Mouse (Mus musculus): ENCODE data around the gene Olfr1392. TPM values are rescaled to one million over a fixed set of nuclear protein-coding genes. Genes with fewer than 3 reads are reported as not detected.
"Not testable (repeated sequence)": the region's sequence is repeated elsewhere in the genome, so short reads cannot be mapped to it uniquely, and the experiment has no call there.

Olfr1392 gene
- total RNA-seq (2021): not detected
- long read RNA-seq, experiment 1: 0 reads
- long read RNA-seq, experiment 2: 0 reads

DNA sequence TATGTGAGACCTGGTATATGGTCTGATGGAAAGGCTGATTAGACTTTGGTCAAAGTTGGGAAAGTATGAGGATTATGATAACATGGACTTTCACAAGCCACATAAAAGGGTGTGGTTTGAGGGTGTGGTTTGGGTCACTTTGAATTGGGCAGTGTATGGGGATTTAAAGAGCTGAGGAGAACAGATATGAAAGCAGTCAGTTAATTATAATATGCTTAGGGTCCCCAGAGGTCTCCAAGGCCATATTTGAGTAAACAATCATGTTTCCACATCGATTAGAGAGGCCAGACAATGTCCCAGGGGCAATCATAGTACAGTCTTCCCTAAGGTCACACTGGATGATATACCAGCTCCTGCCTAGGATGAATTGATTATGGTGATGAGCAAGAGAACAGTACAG, at the start of gene Olfr1392:
Olfr1392 (plus strand) TSS at position 301 of the 400 bp plus-strand sequence.
- not testable (repeated sequence) for DNase-seq (ENCODE audit: low spot score)

DNA sequence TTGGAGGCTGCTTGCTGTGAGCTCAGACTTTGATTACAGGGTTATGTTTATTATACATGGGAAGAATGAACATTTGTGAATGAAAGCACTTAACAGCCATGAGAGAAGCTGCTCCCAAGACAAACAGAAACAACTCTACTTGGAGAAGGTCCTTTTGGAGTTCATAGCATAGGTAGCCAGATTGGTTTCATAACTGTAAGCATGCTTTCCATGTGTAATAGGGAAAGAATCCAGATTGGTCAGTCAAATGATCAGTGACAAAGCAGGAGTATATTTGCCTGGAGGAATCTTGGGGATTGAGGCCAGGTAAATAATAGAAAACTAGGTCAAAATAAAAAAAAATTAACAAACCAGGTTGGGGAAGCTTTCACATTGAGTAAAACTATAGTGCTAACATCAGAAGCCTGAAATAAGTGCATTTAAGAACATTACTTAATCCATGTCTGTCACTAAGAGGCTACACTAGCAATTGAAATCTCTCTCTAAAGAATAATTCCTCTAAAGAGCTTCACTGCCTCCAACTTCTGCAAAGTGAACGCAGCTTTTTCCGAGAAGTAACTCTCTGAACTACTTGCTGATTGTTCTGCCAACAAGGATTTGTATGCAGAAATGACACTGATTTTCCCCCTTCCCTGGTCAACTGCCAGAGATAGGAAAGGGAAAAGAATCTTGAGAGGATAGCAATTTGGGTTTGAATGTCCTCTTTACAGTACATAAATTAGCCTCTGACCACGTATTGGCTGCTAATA, 49.4 kb upstream of the Olfr1392 start:
- no peak for DNase-seq (ENCODE audit: low spot score)

GRCm38 (mm10) chr11:49236891-49237290, 48.2 kb upstream of the Olfr1392 start:
- no peak for DNase-seq (ENCODE audit: low spot score)

GRCm38 (mm10) chr11:49237532-49237931, 47.5 kb upstream of the Olfr1392 start:
- DNase-seq (ENCODE audit: low spot score): no peak

- DNase-seq (ENCODE audit: low spot score): no peak
Measured at GRCm38 (mm10) chr11:49240310-49240709, 44.8 kb upstream of the Olfr1392 start.

DNA sequence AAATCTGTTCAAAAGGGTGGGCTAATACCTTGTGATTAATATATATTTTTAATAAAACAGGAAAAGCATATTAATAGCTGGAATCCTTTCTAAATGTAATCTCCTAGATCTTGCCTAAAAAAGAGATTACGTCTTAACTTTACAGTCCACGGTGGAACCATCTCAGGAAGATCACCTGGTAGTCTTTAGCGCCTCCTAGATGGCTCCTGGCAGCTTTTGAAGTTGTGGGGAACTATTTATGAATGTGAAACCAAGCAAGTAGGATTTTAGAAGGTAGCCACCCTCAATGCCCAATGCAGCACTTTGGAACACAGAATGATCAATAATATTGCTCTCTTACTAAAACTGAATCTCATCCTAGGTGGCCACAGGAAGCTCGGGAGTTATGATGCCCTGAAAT, 44.2 kb upstream of the Olfr1392 start:
- no peak for DNase-seq (ENCODE audit: low spot score)

DNA sequence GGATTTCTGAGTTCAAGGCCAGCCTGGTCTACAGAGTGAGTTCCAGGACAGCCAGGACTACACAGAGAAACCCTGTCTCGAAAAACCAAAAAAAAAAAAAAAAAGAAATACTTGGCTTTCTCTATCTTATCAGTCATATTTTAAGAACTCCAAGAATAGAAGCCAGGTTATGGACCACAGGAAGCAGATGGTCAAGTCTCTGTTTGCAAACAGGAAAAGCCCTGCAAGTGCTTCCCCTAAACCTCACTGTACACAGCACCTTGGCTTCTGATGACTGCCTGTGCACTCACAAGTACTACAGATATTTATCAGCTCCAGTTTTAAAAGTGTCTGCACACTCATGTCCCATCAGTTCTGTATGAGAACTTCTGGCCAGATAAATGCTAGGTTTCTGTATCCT, 43.6 kb upstream of the Olfr1392 start:
- DNase-seq (ENCODE audit: low spot score): no peak

GRCm38 (mm10) chr11:49242944-49243626, 42.0 kb upstream of the Olfr1392 start:
- no peak for DNase-seq (ENCODE audit: low spot score)

DNA sequence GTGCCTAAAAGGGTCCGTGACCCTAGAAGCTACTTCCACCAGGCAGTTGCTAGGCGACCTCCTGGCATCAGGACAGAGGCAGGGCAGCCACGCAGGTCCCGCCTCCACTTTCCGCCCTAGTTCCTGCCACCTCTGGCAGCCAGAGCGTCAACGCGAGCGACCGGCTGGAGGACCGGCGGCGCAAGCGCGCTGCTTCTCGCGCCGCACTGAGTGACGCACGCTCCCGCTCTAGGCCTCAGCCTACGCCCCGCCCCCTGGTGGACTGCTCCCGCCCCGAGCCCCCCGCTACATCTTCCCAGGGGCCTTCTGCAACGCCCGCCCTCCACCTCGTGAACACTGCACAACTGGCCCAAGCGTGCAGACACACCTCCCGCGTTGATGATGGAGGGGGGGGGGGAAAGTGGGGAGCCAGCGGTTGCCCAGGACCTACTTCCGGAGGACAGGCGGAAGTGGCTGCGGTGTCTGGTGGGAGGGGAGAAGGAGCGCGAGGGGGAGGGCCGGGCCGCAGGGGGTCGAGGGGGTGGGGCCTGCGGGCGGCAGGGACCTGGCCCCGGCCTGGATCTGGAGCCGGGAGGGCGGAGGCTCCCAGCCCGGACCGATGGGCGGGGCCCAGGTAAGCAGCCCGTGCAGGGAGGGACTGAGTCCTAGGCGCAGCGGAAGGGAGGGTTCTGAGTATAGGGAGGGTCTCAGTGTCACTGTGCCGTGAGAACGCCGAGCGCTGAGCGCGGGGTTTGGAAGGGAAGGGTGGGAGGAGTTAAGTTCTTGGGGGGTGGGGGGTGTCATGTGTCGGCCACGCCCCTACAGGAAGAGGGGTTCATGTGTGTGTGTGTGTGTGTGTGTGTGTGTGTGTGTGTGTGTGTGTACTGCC, 41.1 kb upstream of the Olfr1392 start, which contains the start of gene Mgat1:
Mgat1 (plus strand) TSS at position 465 of the 868 bp plus-strand sequence.
- peak; percentile 92 for DNase-seq (ENCODE audit: low spot score)

- no peak for DNase-seq (ENCODE audit: low spot score)
Measured at GRCm38 (mm10) chr11:49244595-49244930, 40.5 kb upstream of the Olfr1392 start.

GRCm38 (mm10) chr11:49245176-49245575, 39.9 kb upstream of the Olfr1392 start:
- DNase-seq (ENCODE audit: low spot score): no peak

DNA sequence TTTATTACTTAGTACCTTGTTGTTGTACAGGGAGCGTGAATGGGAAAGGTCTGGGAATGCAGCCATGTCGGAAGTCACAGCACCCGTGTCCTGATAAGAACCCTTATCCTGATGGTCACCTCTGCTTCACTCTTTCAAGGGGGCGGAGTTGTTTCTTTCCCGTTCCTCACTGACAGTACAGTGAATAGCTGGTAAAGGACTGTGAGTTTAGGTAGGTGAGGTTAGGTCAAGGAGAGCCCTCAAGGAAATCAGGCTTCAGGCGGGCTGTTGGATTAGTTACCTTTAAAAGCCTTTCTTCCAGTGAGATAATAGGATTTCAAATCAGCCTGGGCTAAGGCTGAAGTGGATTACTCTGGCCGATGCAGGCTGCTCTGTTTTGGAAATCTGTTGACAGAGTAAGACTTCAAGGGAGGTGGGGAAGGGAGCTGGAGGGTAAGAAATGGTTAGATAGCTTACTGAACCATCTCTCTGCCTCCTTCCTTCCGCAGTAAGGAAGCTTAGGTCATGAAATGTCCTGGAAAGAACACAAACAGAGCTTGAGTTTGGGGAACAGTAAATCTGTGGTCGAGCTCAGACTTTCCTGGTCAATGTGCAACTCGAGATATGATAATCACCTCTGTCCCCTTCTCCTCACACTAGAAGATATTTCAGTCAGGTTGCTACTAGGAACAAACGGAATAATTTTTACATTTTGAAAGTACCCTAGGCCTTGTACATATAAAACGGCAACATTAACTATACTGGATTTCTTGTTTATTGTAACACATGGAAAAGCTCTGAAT, 39.3 kb upstream of the Olfr1392 start:
- DNase-seq (ENCODE audit: low spot score): no peak

- no peak for DNase-seq (ENCODE audit: low spot score)
Measured at GRCm38 (mm10) chr11:49246523-49246922, 38.6 kb upstream of the Olfr1392 start.

- no peak for DNase-seq (ENCODE audit: low spot score)
Measured at GRCm38 (mm10) chr11:49247255-49247654, 37.8 kb upstream of the Olfr1392 start.

DNA sequence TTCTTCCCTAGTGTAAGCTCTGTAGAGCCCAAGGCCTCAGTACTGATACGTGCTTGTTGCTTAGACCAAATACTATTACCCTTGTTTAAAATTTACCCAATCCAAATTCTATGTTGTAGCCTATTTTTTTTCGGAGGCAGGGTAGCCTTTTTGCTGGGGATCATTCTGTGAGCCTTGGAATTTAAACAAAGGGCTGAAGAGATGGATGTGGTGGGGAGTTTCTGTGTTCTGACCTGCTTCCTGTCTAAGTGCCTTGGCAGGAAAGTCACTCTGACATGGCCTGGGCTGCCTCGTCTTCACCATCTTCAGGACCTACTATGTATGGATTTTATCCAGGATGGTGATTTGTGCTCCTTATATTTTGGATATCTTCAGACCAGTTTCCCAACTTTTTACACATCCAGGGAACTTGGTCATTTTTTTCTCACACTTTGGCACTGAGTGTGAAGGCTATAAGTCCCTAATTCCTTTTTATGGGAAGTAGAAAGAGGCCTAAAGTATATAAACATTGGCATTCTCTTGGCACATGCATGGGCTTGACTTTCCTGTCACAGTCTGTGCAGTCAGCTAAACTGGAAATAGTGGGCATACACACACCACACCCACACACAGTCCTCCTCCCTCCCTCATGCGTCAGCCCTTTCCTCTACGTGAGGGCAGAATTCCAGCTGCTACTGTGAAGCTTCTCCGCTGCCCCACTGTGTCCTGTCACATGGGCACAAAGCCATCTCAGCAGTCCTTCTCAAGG, 36.7 kb upstream of the Olfr1392 start:
- peak; percentile 41 for DNase-seq (ENCODE audit: low spot score)

DNA sequence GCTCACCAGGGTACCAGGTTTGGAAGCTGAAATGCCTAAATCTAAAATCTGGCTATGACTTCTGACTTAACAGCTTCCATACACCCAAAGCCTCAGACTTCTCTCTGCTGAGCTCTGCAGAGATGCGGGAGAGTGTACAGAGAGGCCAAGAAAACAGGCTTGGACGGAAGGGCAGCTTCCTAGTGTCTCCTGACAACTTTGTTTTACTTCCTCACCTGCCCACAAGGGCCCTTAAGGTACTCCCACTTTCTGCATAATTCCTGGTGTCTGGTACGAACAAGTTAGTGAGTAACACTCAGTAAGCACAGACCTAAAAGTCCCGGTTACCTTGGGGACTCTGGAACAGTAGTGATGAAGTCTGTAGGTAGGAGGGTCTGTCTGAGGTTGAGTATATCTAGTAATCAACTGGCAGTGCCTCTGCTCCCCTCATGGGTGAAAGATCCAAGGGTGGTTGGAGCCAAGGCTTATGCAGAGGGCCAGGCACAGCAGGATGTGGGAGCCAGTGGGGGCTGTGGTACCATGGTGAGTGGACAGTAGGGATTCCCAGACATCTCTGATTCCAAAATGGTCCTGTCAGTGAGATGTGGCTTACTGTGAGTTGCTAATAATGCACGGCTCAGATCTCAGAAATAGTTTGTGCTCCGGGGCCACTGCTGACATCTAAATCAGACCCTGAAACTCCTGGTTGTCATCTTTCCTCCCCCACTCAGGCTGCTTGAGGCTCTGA, 35.9 kb upstream of the Olfr1392 start:
- no peak for DNase-seq (ENCODE audit: low spot score)

- DNase-seq (ENCODE audit: low spot score): no peak
Measured at GRCm38 (mm10) chr11:49249811-49250421, 35.2 kb upstream of the Olfr1392 start.

- DNase-seq (ENCODE audit: low spot score): peak; percentile 89
Measured at GRCm38 (mm10) chr11:49250422-49251379, 34.4 kb upstream of the Olfr1392 start.

Measured in gastrocnemius, adult 18-20 months (tissue).